Mouse (Mus musculus) activated CD4-positive, CD25-positive, alpha-beta regulatory T cell, adult 9 weeks (primary cell): ENCODE measurements around the gene Sh3d21. TPM values are rescaled to one million over a fixed set of nuclear protein-coding genes. Genes with fewer than 3 reads are reported as not detected.

Source experiments
- polyA plus RNA-seq: library from polyadenylated mRNA; unstranded; fragments of 100-300 nt; shearing (Covaris generic); gene quantifications from one replicate; pipeline ENCODE4 v1.2.1, GENCODE M21; 2017

Gene Sh3d21
- polyA plus RNA-seq = 1.1 TPM

GRCm38 (mm10) chr4:126163067-126163659 lies at the start of gene Sh3d21:
Sh3d21 (minus strand) TSS chr4:126163491.

GRCm38 (mm10) chr4:126202303-126203181 lies 39.3 kb upstream of the Sh3d21 start, which contains the start of gene Thrap3:
Thrap3 (minus strand) TSS chr4:126202760.

DNA sequence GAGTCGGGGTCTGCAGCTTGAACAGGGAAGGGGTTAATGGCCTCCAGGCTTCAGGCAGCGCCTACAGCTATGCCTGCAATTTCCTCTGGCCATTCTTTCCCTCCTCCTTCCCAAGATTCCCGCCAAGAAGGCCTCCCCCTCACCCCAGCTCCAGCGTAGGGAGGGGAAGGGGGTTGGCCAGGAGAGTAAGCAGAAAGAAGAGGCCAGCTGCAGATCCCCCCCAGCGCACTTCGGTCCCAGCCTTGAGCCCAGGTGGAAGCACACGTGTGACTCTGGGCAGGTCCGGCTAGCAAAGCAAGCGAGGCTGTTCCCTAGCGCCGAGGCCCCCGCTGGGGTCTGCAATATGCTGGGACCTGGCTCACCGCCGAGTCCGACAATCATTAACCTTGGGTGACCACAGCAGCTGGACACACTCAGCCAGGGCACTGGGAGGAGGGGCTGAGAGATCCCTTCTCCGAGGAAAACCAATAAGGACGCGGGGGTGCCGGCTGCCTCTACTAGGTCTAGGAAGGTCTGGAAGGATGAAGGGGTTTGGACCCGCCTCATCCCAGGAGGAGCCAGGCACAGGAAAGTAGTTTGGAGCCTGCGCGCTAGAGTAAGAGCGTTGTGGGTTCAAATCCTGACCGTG lies 15.6 kb downstream of the Sh3d21 start, which contains the start of gene Eva1b:
Gene Eva1b, plus strand, starts transcription at position 212 of the 628 bp plus-strand sequence.

GRCm38 (mm10) chr4:126103590-126104068 lies 59.7 kb downstream of the Sh3d21 start, which contains the start of gene Stk40:
Stk40 (plus strand) TSS chr4:126103957.

Other genes with a start within 250 kb of the Sh3d21 start
- gene Csf3r, start 138.9 kb downstream of the Sh3d21 start, polyA plus RNA-seq = not detected
- gene Mrps15, start 116.6 kb downstream of the Sh3d21 start, polyA plus RNA-seq = 80.6 TPM
- 1.7 TPM for gene Oscp1, start 104.9 kb downstream of the Sh3d21 start, polyA plus RNA-seq
- gene Lsm10, start 66.9 kb downstream of the Sh3d21 start, polyA plus RNA-seq = 73.4 TPM
- 16.0 TPM for gene Stk40, start 59.5 kb downstream of the Sh3d21 start, polyA plus RNA-seq
- gene Eva1b, start 15.7 kb downstream of the Sh3d21 start, polyA plus RNA-seq = 40.0 TPM
- gene Thrap3, start 39.3 kb upstream of the Sh3d21 start, polyA plus RNA-seq = 249 TPM
- gene Map7d1, start 92.9 kb upstream of the Sh3d21 start, polyA plus RNA-seq = 4.2 TPM
- 107 TPM for gene Trappc3, start 98.8 kb upstream of the Sh3d21 start, polyA plus RNA-seq
- gene Col8a2, start 123.3 kb upstream of the Sh3d21 start, polyA plus RNA-seq = not detected
- 22.4 TPM for gene Adprhl2, start 158.2 kb upstream of the Sh3d21 start, polyA plus RNA-seq
- gene Tekt2, start 162.2 kb upstream of the Sh3d21 start, polyA plus RNA-seq = 0.35 TPM